ENCODE assay signal across 8 mouse cellular contexts in genomic region chrX:134964546-134964945, GRCm38 (mm10). TPM values are rescaled to one million over a fixed set of nuclear protein-coding genes. Genes with fewer than 3 reads are reported as not detected.
DNase-seq lines count a peak whose midpoint lies in the region; ATAC-seq and TF ChIP-seq lines count a peak whose summit lies in the region.

Gene Nxf2, minus strand, starts transcription at chrX:134964754.

- no peak within 1 kb of the TSS for H3K27ac ChIP-seq in limb, embryonic 15.5 days
- H3K27ac ChIP-seq in stomach, postnatal 0 days (replicated peaks): no peak within 1 kb of the TSS

- peaks cover 10% of the 10 kb centered on the region for H3K9me3 ChIP-seq in erythroblast, embryonic 14.5 days (ENCODE audit: control insufficient read depth, low read length)
- H3K9me3 ChIP-seq in limb, embryonic 15.5 days: no peaks in the 10 kb centered on the region
- H3K9me3 ChIP-seq in stomach, postnatal 0 days (ENCODE audit: control insufficient read depth, low read length): no peaks in the 10 kb centered on the region

- no peak for ATAC-seq in erythroblast, adult 5-6 weeks (replicated peaks; ENCODE audit: low FRiP score, poor library complexity, severe bottlenecking)
- no peak for ATAC-seq in limb, embryonic 15.5 days (ENCODE audit: insufficient number of reproducible peaks, low FRiP score, low TSS enrichment, low read depth)
- no peak for ATAC-seq in stomach, postnatal 0 days (ENCODE audit: low FRiP score, low TSS enrichment)

- TF ChIP-seq CTCF in stomach, postnatal 0 days (IDR thresholded peaks at IDR 0.05; ENCODE audit: low read depth): no peak

- no peaks in the 10 kb centered on the region for H3K36me3 ChIP-seq in erythroblast, embryonic 14.5 days (ENCODE audit: control insufficient read depth)
- H3K36me3 ChIP-seq in limb, embryonic 15.5 days: no peaks in the 10 kb centered on the region
- H3K36me3 ChIP-seq in stomach, postnatal 0 days (ENCODE audit: control insufficient read depth, insufficient read depth, low read length): no peaks in the 10 kb centered on the region

- H3K27me3 ChIP-seq in erythroblast, embryonic 14.5 days (ENCODE audit: control insufficient read depth): no peaks in the 10 kb centered on the region
- peaks cover 6% of the 10 kb centered on the region; the same call in 1 of the 2 replicates for H3K27me3 ChIP-seq in limb, embryonic 15.5 days
- H3K27me3 ChIP-seq in stomach, postnatal 0 days (ENCODE audit: control insufficient read depth, insufficient read depth, low read length): no peaks in the 10 kb centered on the region

- H3K4me3 ChIP-seq in erythroblast, embryonic 14.5 days (replicated peaks): peak within 1 kb of the TSS; percentile 34
- peak within 1 kb of the TSS; percentile 32 for H3K4me3 ChIP-seq in limb, embryonic 15.5 days
- peak within 1 kb of the TSS; percentile 24; the same call in 1 of the 2 replicates for H3K4me3 ChIP-seq in stomach, postnatal 0 days (ENCODE audit: low read depth, low read length)

- WGBS in limb, embryonic 15.5 days: 88% methylated on average over 19 of the region's 19 CpGs
- WGBS in stomach, postnatal 0 days: 92% methylated on average over 19 of the region's 19 CpGs

- no peak for TF ChIP-seq EP300 in stomach, postnatal 0 days (optimal IDR thresholded peaks at IDR 0.05)

- H3K4me1 ChIP-seq in erythroblast, embryonic 14.5 days (ENCODE audit: control insufficient read depth): peaks cover 4% of the 10 kb centered on the region
- no peaks in the 10 kb centered on the region for H3K4me1 ChIP-seq in limb, embryonic 15.5 days
- H3K4me1 ChIP-seq in stomach, postnatal 0 days (replicated peaks; ENCODE audit: control insufficient read depth, insufficient read depth): no peaks in the 10 kb centered on the region

- DNase-seq in retina, postnatal 1 day: peak; percentile 0
- no peak for DNase-seq in retina, embryonic 14.5 days (ENCODE audit: low spot score)
- DNase-seq in stomach, postnatal 0 days (ENCODE audit: low spot score): no peak
- no peak for DNase-seq in adrenal gland, adult 2 months
- DNase-seq in adrenal gland, postnatal 10 days: no peak

- H3K4me2 ChIP-seq in limb, embryonic 15.5 days: peak within 1 kb of the TSS; percentile 42
- H3K4me2 ChIP-seq in stomach, postnatal 0 days (replicated peaks; ENCODE audit: low read depth): peak within 1 kb of the TSS; percentile 40

- no peak within 1 kb of the TSS for H3K9ac ChIP-seq in limb, embryonic 15.5 days
- no peak within 1 kb of the TSS for H3K9ac ChIP-seq in stomach, postnatal 0 days (ENCODE audit: low read length)

RNA-seq across cellular contexts. Expression of gene Nxf2, which starts in this region (rescaled TPM):
- not detected in 2 replicates for polyA plus RNA-seq in erythroblast, embryonic 14.5 days (2012)
- 1.0 TPM in 1 of 2 replicates, not detected in the other for total RNA-seq in erythroblast, adult 5-6 weeks (2015; ENCODE audit: low replicate concordance)
- total RNA-seq in erythroblast, adult 5-6 weeks (2017; ENCODE audit: low replicate concordance): not detected in 2 replicates
- polyA plus RNA-seq in limb, embryonic 15.5 days (2015; fragmentation: Nextera tagmentation; extraction: Ambion mirVana): 0.55 and 0.73 TPM in 2 replicates
- 0.15 and 0.16 TPM in 2 replicates for polyA plus RNA-seq in stomach, postnatal 0 days (2015; fragmentation: Nextera tagmentation; extraction: Ambion mirVana)
- not detected for total RNA-seq in adrenal gland, adult 2 months (2021)
- not detected in 2 replicates for polyA plus RNA-seq in adrenal gland, adult 2 months (2012; rRNA removed)
- under 1 TPM; 0.15 to 0.18 TPM for total RNA-seq in adrenal gland, postnatal 10 days (2021)
